Mouse (Mus musculus): ENCODE measurements around the gene Pmf1. TPM values are rescaled to one million over a fixed set of nuclear protein-coding genes. Genes with fewer than 3 reads are reported as not detected.

Gene Pmf1
- polyA plus RNA-seq (2014; fragmentation: Illumina TruSeq; extraction: RNeasy Lipid Tissue Mini Kit (QIAGEN cat#74804); ENCODE audit: low read depth, low replicate concordance), result 3.0 TPM

DNA sequence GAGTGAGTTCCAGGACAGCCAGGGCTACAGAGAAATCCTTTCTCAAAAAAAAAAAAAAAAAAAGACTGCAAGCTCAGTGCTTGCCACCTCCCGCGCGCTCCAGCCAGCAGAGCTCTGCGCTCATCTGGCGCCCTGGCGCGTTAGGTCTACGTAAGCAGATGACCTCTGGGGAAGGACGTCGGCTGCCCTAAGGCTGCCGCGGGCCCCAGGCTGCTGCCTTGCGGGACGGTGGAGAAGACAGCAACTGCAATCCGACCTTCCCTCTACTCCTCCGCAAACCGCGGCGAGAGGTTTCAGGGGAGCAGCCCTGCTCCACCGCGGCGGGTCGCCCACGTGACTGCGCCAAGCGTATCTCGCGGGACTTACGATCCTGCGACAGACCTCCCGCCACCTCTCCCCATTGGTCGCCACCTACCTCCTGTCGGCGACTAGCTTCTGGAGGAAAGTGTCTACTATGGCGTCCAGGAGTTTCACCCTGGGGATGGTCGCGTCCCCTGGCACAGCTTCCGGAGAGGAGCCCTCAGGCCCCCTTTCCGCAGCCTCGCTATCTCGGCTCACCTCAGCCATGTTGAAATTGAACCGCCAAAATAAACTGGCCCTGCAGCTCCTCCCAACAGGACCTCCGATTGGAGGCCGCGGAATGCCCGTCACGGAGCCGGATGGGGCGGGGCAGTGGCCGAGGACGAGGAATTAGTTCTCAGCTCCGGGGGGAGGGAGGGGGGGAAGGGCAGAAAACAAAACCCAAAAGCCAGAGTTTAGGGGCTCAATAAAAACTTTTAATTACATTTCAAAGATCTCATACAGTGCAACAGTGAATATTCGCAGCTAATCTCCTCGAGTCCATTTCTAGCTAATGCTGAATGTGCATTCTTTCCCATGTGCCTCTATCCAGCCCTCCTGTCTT lies at the start of gene Pmf1:
Gene Pmf1 (minus strand): TSS at position 591 of the 904 bp plus-strand sequence.

DNA sequence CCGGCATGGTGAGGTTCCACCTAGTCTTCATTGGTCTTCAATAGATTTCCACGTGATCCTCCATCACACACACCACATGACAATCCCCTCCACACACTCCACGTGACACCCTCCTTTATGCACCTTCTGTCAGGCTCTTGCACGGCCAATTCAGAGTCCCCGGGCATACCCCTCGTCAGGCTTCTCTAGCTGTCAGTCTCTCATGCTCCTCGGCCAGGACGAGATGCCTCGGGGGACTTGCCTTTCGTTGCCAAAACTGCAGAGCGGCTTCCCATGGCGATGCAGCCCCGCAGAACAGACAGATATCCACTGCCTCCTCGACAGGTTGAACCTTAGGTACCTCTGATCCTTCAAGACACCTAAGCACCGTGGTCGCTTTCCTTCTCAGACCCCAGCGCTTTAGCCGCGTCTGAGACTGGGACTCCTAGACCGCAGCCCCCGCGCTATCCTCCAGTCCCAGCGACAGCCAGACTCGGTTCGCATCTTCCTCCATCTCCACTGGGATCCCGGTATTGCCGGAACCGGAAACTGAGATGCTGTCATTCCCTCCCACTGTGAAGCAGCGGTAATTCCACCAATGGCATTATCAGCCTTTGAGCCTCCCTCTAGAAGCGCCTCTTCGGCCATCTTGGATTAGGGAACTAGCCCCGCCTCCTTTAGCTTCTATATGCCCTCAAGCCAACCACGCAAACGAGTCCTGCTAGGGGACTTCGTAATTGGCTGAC lies 14.6 kb upstream of the Pmf1 start, which contains the start of gene Slc25a44:
Gene Slc25a44 (minus strand): TSS at position 535 of the 725 bp plus-strand sequence.

DNA sequence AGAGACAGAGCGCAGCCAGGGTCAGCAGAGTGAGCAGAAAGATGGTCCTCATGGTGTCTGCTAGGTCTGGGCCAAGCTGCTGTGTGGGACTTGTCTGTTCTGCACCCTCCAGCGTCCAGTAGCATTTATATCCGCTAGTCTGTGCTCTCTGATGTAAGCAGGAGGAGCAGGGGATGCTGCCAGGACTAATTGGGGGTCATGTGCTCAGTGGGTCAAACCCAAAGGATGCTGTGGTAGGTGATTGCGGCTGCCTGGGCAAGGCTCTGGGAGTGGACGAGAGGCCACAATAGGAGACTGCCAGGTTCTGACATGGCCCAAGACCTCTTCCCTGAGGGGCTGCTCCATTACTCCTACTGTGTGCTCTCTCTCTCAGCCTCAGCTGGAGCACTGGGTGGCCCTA lies 25.8 kb downstream of the Pmf1 start, which contains the start of gene Bglap:
Gene Bglap (minus strand): TSS at position 101 of the 400 bp plus-strand sequence.

DNA sequence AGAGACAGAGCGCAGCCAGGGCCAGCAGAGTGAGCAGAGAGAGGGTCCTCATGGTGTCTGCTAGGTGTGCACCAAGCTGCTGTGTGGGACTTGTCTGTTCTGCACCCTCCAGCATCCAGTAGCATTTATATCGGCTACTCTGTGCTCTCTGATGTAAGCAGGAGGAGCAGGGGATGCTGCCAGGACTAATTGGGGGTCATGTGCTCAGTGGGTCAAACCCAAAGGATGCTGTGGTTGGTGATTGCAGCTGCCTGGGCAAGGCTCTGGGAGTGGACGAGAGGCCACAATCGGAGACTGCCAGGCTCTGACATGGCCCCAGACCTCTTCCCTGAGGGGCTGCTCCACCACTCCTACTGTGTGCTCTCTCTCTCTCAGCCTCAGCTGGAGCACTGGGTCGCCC lies 31.5 kb downstream of the Pmf1 start, which contains the start of gene Bglap2:
Gene Bglap2 (minus strand): TSS at position 101 of the 400 bp plus-strand sequence.

DNA sequence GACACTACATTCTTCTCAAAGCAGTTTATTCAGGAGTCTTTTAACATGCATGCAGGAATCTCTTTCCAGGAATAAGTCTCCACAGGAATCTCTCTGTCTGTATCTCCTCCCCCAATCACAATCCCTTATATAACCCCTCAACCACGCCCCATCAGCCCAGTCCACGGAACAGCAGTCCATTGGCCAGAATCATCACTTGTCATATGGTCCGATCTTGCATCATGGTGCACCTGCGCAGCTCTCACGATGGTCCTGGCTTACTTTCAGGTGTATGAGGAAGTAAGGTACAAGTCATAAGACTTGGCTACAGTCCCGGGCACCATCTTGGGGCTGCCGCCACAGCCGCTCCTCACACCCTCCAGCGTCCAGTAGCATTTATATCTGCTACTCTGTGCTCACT lies 37.5 kb downstream of the Pmf1 start, which contains the start of gene Bglap3:
Gene Bglap3 (minus strand): TSS at position 101 of the 400 bp plus-strand sequence.

GRCm38 (mm10) chr3:88364337-88364736 lies 45.8 kb downstream of the Pmf1 start, which contains the start of gene Paqr6:
Gene Paqr6, plus strand, starts transcription at chr3:88364584.

Other genes with a start within 250 kb of the Pmf1 start
- gene Rhbg, start 155.6 kb downstream of the Pmf1 start, polyA plus RNA-seq (2014; fragmentation: Illumina TruSeq; extraction: RNeasy Lipid Tissue Mini Kit (QIAGEN cat#74804); ENCODE audit: low read depth, low replicate concordance), result not detected
- not detected for gene Gm38392, start 123.1 kb downstream of the Pmf1 start, polyA plus RNA-seq (2014; fragmentation: Illumina TruSeq; extraction: RNeasy Lipid Tissue Mini Kit (QIAGEN cat#74804); ENCODE audit: low read depth, low replicate concordance)
- 3.9 TPM for gene Tsacc, start 113.3 kb downstream of the Pmf1 start, polyA plus RNA-seq (2014; fragmentation: Illumina TruSeq; extraction: RNeasy Lipid Tissue Mini Kit (QIAGEN cat#74804); ENCODE audit: low read depth, low replicate concordance)
- 157 TPM for gene Cct3, start 113.2 kb downstream of the Pmf1 start, polyA plus RNA-seq (2014; fragmentation: Illumina TruSeq; extraction: RNeasy Lipid Tissue Mini Kit (QIAGEN cat#74804); ENCODE audit: low read depth, low replicate concordance)
- 2.6 TPM for gene Glmp, start 85.3 kb downstream of the Pmf1 start, polyA plus RNA-seq (2014; fragmentation: Illumina TruSeq; extraction: RNeasy Lipid Tissue Mini Kit (QIAGEN cat#74804); ENCODE audit: low read depth, low replicate concordance)
- 0.29 TPM for gene Tmem79, start 74.2 kb downstream of the Pmf1 start, polyA plus RNA-seq (2014; fragmentation: Illumina TruSeq; extraction: RNeasy Lipid Tissue Mini Kit (QIAGEN cat#74804); ENCODE audit: low read depth, low replicate concordance)
- gene Smg5, start 74.1 kb downstream of the Pmf1 start, polyA plus RNA-seq (2014; fragmentation: Illumina TruSeq; extraction: RNeasy Lipid Tissue Mini Kit (QIAGEN cat#74804); ENCODE audit: low read depth, low replicate concordance), result 21.1 TPM
- not detected for gene Paqr6, start 45.7 kb downstream of the Pmf1 start, polyA plus RNA-seq (2014; fragmentation: Illumina TruSeq; extraction: RNeasy Lipid Tissue Mini Kit (QIAGEN cat#74804); ENCODE audit: low read depth, low replicate concordance)
- not detected for gene Bglap3, start 37.6 kb downstream of the Pmf1 start, polyA plus RNA-seq (2014; fragmentation: Illumina TruSeq; extraction: RNeasy Lipid Tissue Mini Kit (QIAGEN cat#74804); ENCODE audit: low read depth, low replicate concordance)
- not detected for gene Bglap2, start 31.6 kb downstream of the Pmf1 start, polyA plus RNA-seq (2014; fragmentation: Illumina TruSeq; extraction: RNeasy Lipid Tissue Mini Kit (QIAGEN cat#74804); ENCODE audit: low read depth, low replicate concordance)
- gene Bglap, start 25.9 kb downstream of the Pmf1 start, polyA plus RNA-seq (2014; fragmentation: Illumina TruSeq; extraction: RNeasy Lipid Tissue Mini Kit (QIAGEN cat#74804); ENCODE audit: low read depth, low replicate concordance), result not detected
- 21.4 TPM for gene Slc25a44, start 14.8 kb upstream of the Pmf1 start, polyA plus RNA-seq (2014; fragmentation: Illumina TruSeq; extraction: RNeasy Lipid Tissue Mini Kit (QIAGEN cat#74804); ENCODE audit: low read depth, low replicate concordance)
- 2.4 TPM for gene Sema4a, start 50.9 kb upstream of the Pmf1 start, polyA plus RNA-seq (2014; fragmentation: Illumina TruSeq; extraction: RNeasy Lipid Tissue Mini Kit (QIAGEN cat#74804); ENCODE audit: low read depth, low replicate concordance)
- gene Lmna, start 99.6 kb upstream of the Pmf1 start, polyA plus RNA-seq (2014; fragmentation: Illumina TruSeq; extraction: RNeasy Lipid Tissue Mini Kit (QIAGEN cat#74804); ENCODE audit: low read depth, low replicate concordance), result 4.2 TPM
- 2.4 TPM for gene Mex3a, start 122.1 kb upstream of the Pmf1 start, polyA plus RNA-seq (2014; fragmentation: Illumina TruSeq; extraction: RNeasy Lipid Tissue Mini Kit (QIAGEN cat#74804); ENCODE audit: low read depth, low replicate concordance)
- gene Rab25, start 138.0 kb upstream of the Pmf1 start, polyA plus RNA-seq (2014; fragmentation: Illumina TruSeq; extraction: RNeasy Lipid Tissue Mini Kit (QIAGEN cat#74804); ENCODE audit: low read depth, low replicate concordance), result not detected
- gene Lamtor2, start 142.7 kb upstream of the Pmf1 start, polyA plus RNA-seq (2014; fragmentation: Illumina TruSeq; extraction: RNeasy Lipid Tissue Mini Kit (QIAGEN cat#74804); ENCODE audit: low read depth, low replicate concordance), result 5.0 TPM
- gene Ubqln4, start 143.4 kb upstream of the Pmf1 start, polyA plus RNA-seq (2014; fragmentation: Illumina TruSeq; extraction: RNeasy Lipid Tissue Mini Kit (QIAGEN cat#74804); ENCODE audit: low read depth, low replicate concordance), result 22.3 TPM
- gene Ssr2, start 165.5 kb upstream of the Pmf1 start, polyA plus RNA-seq (2014; fragmentation: Illumina TruSeq; extraction: RNeasy Lipid Tissue Mini Kit (QIAGEN cat#74804); ENCODE audit: low read depth, low replicate concordance), result 33.1 TPM
- gene Arhgef2, start 195.6 kb upstream of the Pmf1 start, polyA plus RNA-seq (2014; fragmentation: Illumina TruSeq; extraction: RNeasy Lipid Tissue Mini Kit (QIAGEN cat#74804); ENCODE audit: low read depth, low replicate concordance), result 5.5 TPM
- not detected for gene Rxfp4, start 242.8 kb upstream of the Pmf1 start, polyA plus RNA-seq (2014; fragmentation: Illumina TruSeq; extraction: RNeasy Lipid Tissue Mini Kit (QIAGEN cat#74804); ENCODE audit: low read depth, low replicate concordance)